Mouse (Mus musculus) ES-Bruce4 (cell line): ENCODE results near the gene Gm973. TPM values are rescaled to one million over a fixed set of nuclear protein-coding genes. Genes with fewer than 3 reads are reported as not detected.

Experiments used
- H3K27ac ChIP-seq: 2 replicates; pipeline ENCODE4 v1.5.1; 2012; ENCODE audit warnings: low read length, inconsistent platforms; ENCODE audit not compliant: insufficient read depth
- H3K27me3 ChIP-seq: 2 replicates; pipeline ENCODE4 v1.6.1; 2012; ENCODE audit warnings: mild to moderate bottlenecking, low read length, inconsistent platforms; ENCODE audit not compliant: control insufficient read depth, poor library complexity, insufficient read depth, severe bottlenecking
- H3K36me3 ChIP-seq: 2 replicates; pipeline ENCODE4 v1.6.1; 2012; ENCODE audit warnings: inconsistent platforms, mild to moderate bottlenecking, low read length, moderate library complexity; ENCODE audit not compliant: control insufficient read depth, poor library complexity, insufficient read depth, severe bottlenecking
- H3K4me1 ChIP-seq: one replicate; pipeline ENCODE4 v1.8.1; 2011; ENCODE audit warnings: low read length; ENCODE audit not compliant: control insufficient read depth, insufficient read depth
- H3K4me3 ChIP-seq: 2 replicates; pipeline ENCODE4 v1.5.1; 2011; ENCODE audit warnings: low read depth, mild to moderate bottlenecking, low read length
- H3K9ac ChIP-seq: 2 replicates; pipeline ENCODE4 v1.6.1; 2012; ENCODE audit warnings: low read depth, mild to moderate bottlenecking, inconsistent platforms; ENCODE audit not compliant: poor library complexity, severe bottlenecking
- H3K9me3 ChIP-seq: replicated peaks from 2 replicates; pipeline ENCODE4 v1.6.1; 2012; ENCODE audit warnings: mild to moderate bottlenecking, low read length, inconsistent platforms; ENCODE audit not compliant: control insufficient read depth, poor library complexity, insufficient read depth, severe bottlenecking
- CTCF ChIP-seq: IDR thresholded peaks from one replicate; pipeline ENCODE4 v1.8.1; 2011; ENCODE audit warnings: low read depth, low read length
- EP300 ChIP-seq: IDR thresholded peaks from 2 replicates; pipeline ENCODE4 v1.6.1; 2011; ENCODE audit warnings: low read depth, low read length; ENCODE audit not compliant: insufficient read depth
- POLR2A ChIP-seq: IDR thresholded peaks from one replicate; pipeline ENCODE4 v1.8.1; 2011; ENCODE audit warnings: low read length; ENCODE audit not compliant: insufficient read depth
- polyA plus RNA-seq: library from polyadenylated mRNA; stranded (reverse); fragments of >200 nt; gene quantifications from 2 replicates; pipeline ENCODE4 v1.2.4, GENCODE M21; 2011; ENCODE audit warnings: low read depth; ENCODE audit not compliant: missing spikeins, insufficient read depth, insufficient read length

Gene Gm973
- polyA plus RNA-seq, 1 experiment = 2.4 TPM

GRCm38 (mm10) chr1:59683926-59684818 lies 168.1 kb downstream of the Gm973 start:
- TF ChIP-seq POLR2A (no peak), CTCF (no peak), EP300 (no peak)
- peak overlapping the region; percentile 91 for H3K9ac ChIP-seq
- peaks cover 27% of the 10 kb centered on the region for H3K36me3 ChIP-seq
- peak overlapping the region; percentile 81 for H3K4me3 ChIP-seq
- H3K27me3 ChIP-seq = no peaks in the 10 kb centered on the region
- H3K4me1 ChIP-seq = no peaks in the 10 kb centered on the region
- H3K27ac ChIP-seq = peak overlapping the region; percentile 63
- H3K9me3 ChIP-seq = no peaks in the 10 kb centered on the region

- TF ChIP-seq EP300 (peak; percentile 64; the same call in 1 of the 2 replicates), POLR2A (peak; percentile 97), CTCF (no peak)
- no peaks in the 10 kb centered on the region for H3K9me3 ChIP-seq
- H3K27me3 ChIP-seq = no peaks in the 10 kb centered on the region
- H3K36me3 ChIP-seq = peaks cover 36% of the 10 kb centered on the region
- peak within 1 kb of the TSS; percentile 91 for H3K9ac ChIP-seq
- peak within 1 kb of the TSS; percentile 63 for H3K27ac ChIP-seq
- H3K4me3 ChIP-seq = peak within 1 kb of the TSS; percentile 89
- no peaks in the 10 kb centered on the region for H3K4me1 ChIP-seq
Observed at GRCm38 (mm10) chr1:59684819-59685755, 169.0 kb downstream of the Gm973 start, which contains the start of gene Nop58. Gene Nop58 (plus strand): TSS chr1:59684971.

Other genes with a start within 250 kb of the Gm973 start
- 51.7 and 54.5 TPM in 2 replicates for gene Fzd7, start 33.8 kb upstream of the Gm973 start, polyA plus RNA-seq
- 378 and 420 TPM in 2 replicates for gene Sumo1, start 154.6 kb downstream of the Gm973 start, polyA plus RNA-seq
- gene Nop58, start 168.7 kb downstream of the Gm973 start, polyA plus RNA-seq = 599 and 651 TPM in 2 replicates
- gene Bmpr2, start 247.1 kb downstream of the Gm973 start, polyA plus RNA-seq = 28.5 and 29.2 TPM in 2 replicates